Mouse (Mus musculus) heart, embryonic 11.5 days (tissue): Measurements from ENCODE around the gene Ints14. TPM values are rescaled to one million over a fixed set of nuclear protein-coding genes. Genes with fewer than 3 reads are reported as not detected.

Experiments used
- ATAC-seq: fragments of 200-750 bp; cut with Nextera tagmentation; replicated peaks from 2 replicates; pipeline ENCODE4 v1.8.0; 2017; ENCODE audit warnings: moderate library complexity; ENCODE audit not compliant: insufficient number of reproducible peaks, low FRiP score, low TSS enrichment
- H3K27ac ChIP-seq: fragments of 300-500 bp; sonication (generic); 2 replicates; pipeline ENCODE4 v1.5.1; 2014; ENCODE audit warnings: mild to moderate bottlenecking, low read depth, low read length
- H3K27me3 ChIP-seq: fragments of 300-500 bp; sonication (generic); 2 replicates; pipeline ENCODE4 v1.6.1; 2014; ENCODE audit warnings: mild to moderate bottlenecking, low read length, mixed read lengths; ENCODE audit not compliant: control insufficient read depth, insufficient read depth
- H3K36me3 ChIP-seq: fragments of 300-500 bp; sonication (generic); 2 replicates; pipeline ENCODE4 v1.6.1; 2014; ENCODE audit warnings: mild to moderate bottlenecking, low read length, moderate library complexity, mixed read lengths; ENCODE audit not compliant: control insufficient read depth, insufficient read depth
- H3K4me1 ChIP-seq: fragments of 300-500 bp; sonication (generic); 2 replicates; pipeline ENCODE4 v1.6.1; 2014; ENCODE audit warnings: low read length; ENCODE audit not compliant: control insufficient read depth, insufficient read depth
- H3K4me2 ChIP-seq: fragments of 300-500 bp; sonication (generic); 2 replicates; pipeline ENCODE4 v1.6.1; 2014; ENCODE audit warnings: mild to moderate bottlenecking, moderate library complexity
- H3K4me3 ChIP-seq: fragments of 300-500 bp; sonication (generic); 2 replicates; pipeline ENCODE4 v1.5.1; 2014; ENCODE audit warnings: low read depth, low read length
- H3K9ac ChIP-seq: fragments of 300-500 bp; sonication (generic); 2 replicates; pipeline ENCODE4 v1.6.1; 2014; ENCODE audit warnings: mild to moderate bottlenecking, low read depth, low read length, moderate library complexity
- H3K9me3 ChIP-seq: fragments of 300-500 bp; sonication (generic); replicated peaks from 2 replicates; pipeline ENCODE4 v1.6.1; 2016; ENCODE audit warnings: low read length; ENCODE audit not compliant: control insufficient read depth
- WGBS: fragments of 180-500 bp; shearing (Covaris S2); extraction: QIAGEN DNeasy Blood & Tissue Kit; methylation state at CpG from one replicate; pipeline ENCODE4 v1.1.7; 2014; ENCODE audit not compliant: insufficient replicate concordance; 5-methylcytosine and 5-hydroxymethylcytosine counted together
- polyA plus RNA-seq: library from polyadenylated mRNA; unstranded; fragments of >200 nt; fragmentation: Nextera tagmentation; extraction: Ambion mirVana; gene quantifications from 2 replicates; pipeline ENCODE4 v1.2.1, GENCODE M21; 2014

Ints14 gene
- polyA plus RNA-seq, 1 experiment from 2014 or later = 50.6 TPM

GRCm38 (mm10) chr9:65019146-65019545 is 58.4 kb downstream of the Ints14 start:
- ATAC-seq = no peak

GRCm38 (mm10) chr9:65020128-65020527 is 59.4 kb downstream of the Ints14 start:
- H3K4me3 ChIP-seq = peak overlapping the region; percentile 79
- H3K4me1 ChIP-seq = peaks cover 38% of the 10 kb centered on the region
- no peaks in the 10 kb centered on the region for H3K27me3 ChIP-seq
- H3K4me2 ChIP-seq = peak overlapping the region; percentile 69
- H3K27ac ChIP-seq = no peak overlapping the region
- no peaks in the 10 kb centered on the region for H3K36me3 ChIP-seq
- no peak for ATAC-seq
- no peaks in the 10 kb centered on the region for H3K9me3 ChIP-seq
- 45% methylated on average over 4 of the region's 4 CpGs for WGBS
- H3K9ac ChIP-seq = no peak overlapping the region

More at GRCm38 (mm10) chr9:65019146-65019545, 58.4 kb downstream of the Ints14 start:
- H3K27me3 ChIP-seq = no peaks in the 10 kb centered on the region
- H3K9me3 ChIP-seq = no peaks in the 10 kb centered on the region
- no peak overlapping the region for H3K4me3 ChIP-seq
- no peak overlapping the region for H3K27ac ChIP-seq
- WGBS = 40% methylated on average over 3 of the region's 3 CpGs
- H3K4me1 ChIP-seq = peaks cover 38% of the 10 kb centered on the region
- no peak overlapping the region for H3K9ac ChIP-seq
- H3K36me3 ChIP-seq = no peaks in the 10 kb centered on the region
- H3K4me2 ChIP-seq = no peak overlapping the region

GRCm38 (mm10) chr9:65020991-65021886 is 60.5 kb downstream of the Ints14 start, which contains the start of gene Hacd3:
TSS of gene Hacd3 (minus strand) at chr9:65021693.
- peak; percentile 92 for ATAC-seq
- under 1% methylated on average over 80 of the region's 81 CpGs for WGBS
- H3K4me3 ChIP-seq = peak within 1 kb of the TSS; percentile 79

GRCm38 (mm10) chr9:65021887-65022579 is 61.3 kb downstream of the Ints14 start:
- Histone ChIP-seq H3K27me3 (no peaks in the 10 kb centered on the region), H3K36me3 (no peaks in the 10 kb centered on the region), H3K9me3 (no peaks in the 10 kb centered on the region), H3K4me3 (peak overlapping the region; percentile 79), H3K27ac (peak overlapping the region; percentile 65), H3K4me2 (peak overlapping the region; percentile 69), H3K4me1 (peaks cover 27% of the 10 kb centered on the region), H3K9ac (peak overlapping the region; percentile 88)
- 21% methylated on average over 9 of the region's 9 CpGs for WGBS
- 0 out of 2 replicates have a peak, but pooled peaks have one; percentile 20 for ATAC-seq

More at GRCm38 (mm10) chr9:65020991-65021886, 60.5 kb downstream of the Ints14 start, which contains the start of gene Hacd3:
- Histone ChIP-seq H3K4me1 (peaks cover 29% of the 10 kb centered on the region), H3K4me2 (peak within 1 kb of the TSS; percentile 69), H3K27me3 (no peaks in the 10 kb centered on the region), H3K9ac (peak within 1 kb of the TSS; percentile 88), H3K36me3 (no peaks in the 10 kb centered on the region), H3K27ac (peak within 1 kb of the TSS; percentile 65), H3K9me3 (no peaks in the 10 kb centered on the region)

- Histone ChIP-seq H3K4me3 (no peak overlapping the region), H3K27ac (no peak overlapping the region), H3K27me3 (no peaks in the 10 kb centered on the region), H3K4me2 (no peak overlapping the region), H3K36me3 (no peaks in the 10 kb centered on the region), H3K4me1 (peaks cover 27% of the 10 kb centered on the region), H3K9me3 (no peaks in the 10 kb centered on the region), H3K9ac (no peak overlapping the region)
- ATAC-seq = no peak
- 62% methylated on average over 4 of the region's 4 CpGs for WGBS
Observed at GRCm38 (mm10) chr9:65022580-65023135, 62.0 kb downstream of the Ints14 start.

GRCm38 (mm10) chr9:65023447-65023846 is 62.7 kb downstream of the Ints14 start:
- Histone ChIP-seq H3K27ac (no peak overlapping the region), H3K36me3 (no peaks in the 10 kb centered on the region), H3K9ac (no peak overlapping the region), H3K4me3 (no peak overlapping the region), H3K4me1 (peaks cover 27% of the 10 kb centered on the region), H3K4me2 (no peak overlapping the region), H3K27me3 (no peaks in the 10 kb centered on the region), H3K9me3 (no peaks in the 10 kb centered on the region)
- ATAC-seq = no peak
- 83% methylated on average over 3 of the region's 3 CpGs for WGBS

GRCm38 (mm10) chr9:65027241-65027640 is 66.5 kb downstream of the Ints14 start:
- Histone ChIP-seq H3K9me3 (no peaks in the 10 kb centered on the region), H3K27ac (no peak overlapping the region), H3K27me3 (no peaks in the 10 kb centered on the region), H3K4me2 (no peak overlapping the region), H3K4me3 (no peak overlapping the region), H3K9ac (no peak overlapping the region), H3K36me3 (no peaks in the 10 kb centered on the region), H3K4me1 (peaks cover 9% of the 10 kb centered on the region; the same call in 1 of the 2 replicates)
- 82% methylated on average over 7 of the region's 7 CpGs for WGBS
- ATAC-seq = no peak

GRCm38 (mm10) chr9:65028313-65028712 is 67.6 kb downstream of the Ints14 start:
- peaks cover 8% of the 10 kb centered on the region for H3K4me1 ChIP-seq
- H3K27ac ChIP-seq = no peak overlapping the region
- H3K27me3 ChIP-seq = no peaks in the 10 kb centered on the region
- no peaks in the 10 kb centered on the region for H3K9me3 ChIP-seq
- H3K36me3 ChIP-seq = no peaks in the 10 kb centered on the region
- H3K4me2 ChIP-seq = no peak overlapping the region
- H3K4me3 ChIP-seq = no peak overlapping the region
- 79% methylated on average over 5 of the region's 5 CpGs for WGBS
- no peak overlapping the region for H3K9ac ChIP-seq
- ATAC-seq = no peak
